Comparison of ENCODE assay signal across 21 mouse cellular contexts in the genomic region with DNA sequence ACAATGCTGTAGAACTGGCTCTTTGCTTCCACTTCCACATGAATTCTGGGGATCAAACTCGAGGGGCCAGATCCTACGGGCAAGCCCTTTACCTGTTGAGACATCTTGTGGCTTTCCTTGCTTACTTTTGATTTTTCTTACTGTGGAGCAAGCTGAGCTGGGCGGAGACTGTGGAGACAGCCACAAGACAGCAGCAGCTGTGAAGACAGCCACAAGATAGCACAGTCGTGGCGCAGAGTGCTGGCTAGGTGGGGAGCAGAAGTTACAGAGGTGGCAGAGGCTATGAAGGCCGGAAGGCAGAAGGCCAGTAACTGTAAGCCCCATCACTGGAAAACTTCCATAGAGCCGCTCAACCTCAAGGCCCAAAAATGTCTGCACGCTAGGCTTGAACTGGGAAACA. TPM values are rescaled to one million over a fixed set of nuclear protein-coding genes. Genes with fewer than 3 reads are reported as not detected.
DNase-seq lines count a peak whose midpoint lies in the region; ATAC-seq and TF ChIP-seq lines count a peak whose summit lies in the region.
"Had no signal": no experiment of that assay in that cellular context is flagged by ENCODE, and none has a peak within 500 bp of the region (broad histone marks: within the 10 kb centered on the region; RNA-seq: fewer than 3 reads in every experiment).

No protein-coding gene starts in this region.

- intact Hi-C loops in left cerebral cortex, adult 2 months (cut with DNase I), result no loop called here

- ATAC-seq in heart, postnatal 0 days (ENCODE audit: insufficient read depth, low read depth), result no peak
- ATAC-seq in megakaryocyte, adult 5-6 weeks (ENCODE audit: poor library complexity, severe bottlenecking), result peak; percentile 64
- ATAC-seq: forebrain, embryonic 15.5 days; intestine, postnatal 0 days had no signal

- no peaks in the 10 kb centered on the region for H3K9me3 ChIP-seq in heart, postnatal 0 days (replicated peaks; ENCODE audit: control insufficient read depth, low read length)
- H3K9me3 ChIP-seq: embryonic facial prominence, embryonic 15.5 days; forebrain, embryonic 15.5 days; limb, embryonic 15.5 days had no signal

- H3K27ac ChIP-seq in heart, postnatal 0 days (ENCODE audit: low read depth), result peak overlapping the region; percentile 5; the same call in 1 of the 2 replicates
- no peak overlapping the region for H3K27ac ChIP-seq in left cerebral cortex, adult 2 months
- H3K27ac ChIP-seq: embryonic facial prominence, embryonic 15.5 days; forebrain, embryonic 15.5 days; limb, embryonic 15.5 days; liver, embryonic 14.5 days; macrophage; stomach, postnatal 0 days had no signal

- no peak for TF ChIP-seq EP300 in heart, postnatal 0 days (IDR thresholded peaks at IDR 0.05; ENCODE audit: low read depth)

- TF ChIP-seq CTCF in heart, postnatal 0 days (IDR thresholded peaks at IDR 0.05; ENCODE audit: low read depth), result no peak
- TF ChIP-seq CTCF in left cerebral cortex, adult 2 months (IDR thresholded peaks at IDR 0.05), result no peak

- H3K27me3 ChIP-seq in heart, postnatal 0 days (ENCODE audit: control insufficient read depth, insufficient read depth, low read length), result no peaks in the 10 kb centered on the region
- H3K27me3 ChIP-seq: CH12.LX; embryonic facial prominence, embryonic 15.5 days; forebrain, embryonic 15.5 days; limb, embryonic 15.5 days had no signal

- DNase-seq in heart, postnatal 0 days (ENCODE audit: low spot score), result no peak
- no peak for DNase-seq in heart, adult 8-10 months (ENCODE audit: low spot score)
- DNase-seq in thymus, postnatal 0 days (ENCODE audit: low spot score), result peak; percentile 85
- DNase-seq in MN1 (ENCODE audit: low spot score), result no peak
- DNase-seq in left cerebral cortex, adult 2 months (ENCODE audit: extremely low spot score in 1 of 2, low spot score in 2 of 2), result no peak
- DNase-seq in layer of hippocampus, postnatal 36 days, result no peak
- DNase-seq in natural killer cell, adult 2 months (ENCODE audit: low spot score in 2 of 2), result no peak
- DNase-seq: adrenal gland, postnatal 10 days; cerebellum, adult 8-10 months; heart, postnatal 4 days had no signal

- H3K4me2 ChIP-seq in heart, postnatal 0 days (ENCODE audit: low read depth, low read length), result no peak overlapping the region; the same call in 1 of the 2 replicates
- H3K4me2 ChIP-seq: embryonic facial prominence, embryonic 15.5 days; forebrain, embryonic 15.5 days; limb, embryonic 15.5 days; lung, embryonic 14.5 days; midbrain, embryonic 11.5 days had no signal

- WGBS in heart, postnatal 0 days, result 82% methylated on average over 8 of the region's 8 CpGs

- no peaks in the 10 kb centered on the region for H3K36me3 ChIP-seq in heart, postnatal 0 days (replicated peaks; ENCODE audit: control insufficient read depth, insufficient read depth, low read length)
- H3K36me3 ChIP-seq: embryonic facial prominence, embryonic 15.5 days; forebrain, embryonic 15.5 days; limb, embryonic 15.5 days had no signal

- H3K4me1 ChIP-seq in heart, postnatal 0 days (ENCODE audit: control insufficient read depth, insufficient read depth), result no peaks in the 10 kb centered on the region
- H3K4me1 ChIP-seq: forebrain, embryonic 15.5 days had no signal

- H3K9ac ChIP-seq in heart, postnatal 0 days (replicated peaks; ENCODE audit: low read depth, low read length), result no peak overlapping the region; the same call in 1 of the 2 replicates
- H3K9ac ChIP-seq: embryonic facial prominence, embryonic 15.5 days; forebrain, embryonic 15.5 days; limb, embryonic 15.5 days; liver, embryonic 14.5 days; lung, embryonic 14.5 days had no signal

- no peak overlapping the region for H3K4me3 ChIP-seq in heart, postnatal 0 days (ENCODE audit: low read depth, low read length)
- no peak overlapping the region for H3K4me3 ChIP-seq in left cerebral cortex, adult 2 months
- H3K4me3 ChIP-seq: embryonic facial prominence, embryonic 15.5 days; forebrain, embryonic 15.5 days; limb, embryonic 15.5 days had no signal

RNA-seq across cellular contexts. Expression of gene Cdkn2aipnl, which starts 5.7 kb away (rescaled TPM):
- 37.6 and 58.0 TPM in 2 replicates for total RNA-seq in heart, postnatal 0 days (2014; rRNA removed; ENCODE audit: low replicate concordance)
- polyA plus RNA-seq in heart, postnatal 0 days (2015; fragmentation: Nextera tagmentation; extraction: Ambion mirVana), result 40.7 and 46.9 TPM in 2 replicates
- total RNA-seq in heart, adult 8-10 months (2022), result 10 to 100 TPM in 3 of 4 experiments, 1 to 10 TPM in 1; 9.1 to 11.6 (median 10.4) TPM
- total RNA-seq in megakaryocyte, adult 5-6 weeks (2015), result 66.6 and 70.7 TPM in 2 replicates
- total RNA-seq in megakaryocyte, adult 5-6 weeks (2017), result 40.5 and 41.5 TPM in 2 replicates
- 177 and 196 TPM in 2 replicates for polyA plus RNA-seq in thymus, postnatal 0 days (2015; fragmentation: Nextera tagmentation; extraction: Ambion mirVana)
- total RNA-seq in left cerebral cortex, adult 2 months (2021), result 10 to 100 TPM; 34.2 to 37.6 TPM
- total RNA-seq in layer of hippocampus, postnatal 36 days (2021), result 10 to 100 TPM; 32.7 to 33.4 TPM

RNA-seq across cellular contexts. Expression of gene Ube2b, which starts 38.8 kb away (rescaled TPM):
- 169 and 261 TPM in 2 replicates for total RNA-seq in heart, postnatal 0 days (2014; rRNA removed; ENCODE audit: low replicate concordance)
- polyA plus RNA-seq in heart, postnatal 0 days (2015; fragmentation: Nextera tagmentation; extraction: Ambion mirVana), result 404 and 412 TPM in 2 replicates
- total RNA-seq in heart, adult 8-10 months (2022), result 100 to 1,000 TPM; 300 to 368 (median 327) TPM
- 110 and 123 TPM in 2 replicates for total RNA-seq in megakaryocyte, adult 5-6 weeks (2015)
- total RNA-seq in megakaryocyte, adult 5-6 weeks (2017), result 86.9 and 99.1 TPM in 2 replicates
- polyA plus RNA-seq in thymus, postnatal 0 days (2015; fragmentation: Nextera tagmentation; extraction: Ambion mirVana), result 287 and 292 TPM in 2 replicates
- total RNA-seq in left cerebral cortex, adult 2 months (2021), result 100 to 1,000 TPM; 187 to 196 TPM
- total RNA-seq in layer of hippocampus, postnatal 36 days (2021), result 100 to 1,000 TPM; 205 to 208 TPM

RNA-seq across cellular contexts. Expression of gene Cdkl3, which starts 42.3 kb away (rescaled TPM):
- 2.3 and 5.6 TPM in 2 replicates for total RNA-seq in heart, postnatal 0 days (2014; rRNA removed; ENCODE audit: low replicate concordance)
- polyA plus RNA-seq in heart, postnatal 0 days (2015; fragmentation: Nextera tagmentation; extraction: Ambion mirVana), result 13.1 and 16.3 TPM in 2 replicates
- total RNA-seq in heart, adult 8-10 months (2022), result 1 to 10 TPM; 3.8 to 5.5 (median 4.4) TPM
- total RNA-seq in megakaryocyte, adult 5-6 weeks (2015), result 1.7 and 2.3 TPM in 2 replicates
- 2.7 and 10.0 TPM in 2 replicates for total RNA-seq in megakaryocyte, adult 5-6 weeks (2017)
- polyA plus RNA-seq in thymus, postnatal 0 days (2015; fragmentation: Nextera tagmentation; extraction: Ambion mirVana), result 9.5 and 12.2 TPM in 2 replicates
- 10 to 100 TPM; 14.6 to 15.9 TPM for total RNA-seq in left cerebral cortex, adult 2 months (2021)
- 10 to 100 TPM; 15.0 to 19.8 TPM for total RNA-seq in layer of hippocampus, postnatal 36 days (2021)
